Mouse (Mus musculus) forebrain, embryonic 12.5 days (tissue): ENCODE measurements around the gene Obp1a. TPM values are rescaled to one million over a fixed set of nuclear protein-coding genes. Genes with fewer than 3 reads are reported as not detected.

Experiments
- ATAC-seq: fragments of 200-750 bp; cut with Nextera tagmentation; 2 replicates; pipeline ENCODE4 v1.8.0; 2017; ENCODE audit warnings: moderate TSS enrichment; ENCODE audit not compliant: low FRiP score
- H3K27ac ChIP-seq: fragments of 300-500 bp; sonication (generic); 2 replicates; pipeline ENCODE4 v1.5.1; 2016; ENCODE audit warnings: mild to moderate bottlenecking
- H3K27me3 ChIP-seq: fragments of 300-500 bp; sonication (generic); 2 replicates; pipeline ENCODE4 v1.6.1; 2016; ENCODE audit warnings: mild to moderate bottlenecking
- H3K36me3 ChIP-seq: fragments of 300-500 bp; sonication (generic); replicated peaks from 2 replicates; pipeline ENCODE4 v1.6.1; 2016; ENCODE audit warnings: mild to moderate bottlenecking
- H3K4me1 ChIP-seq: fragments of 300-500 bp; sonication (generic); 2 replicates; pipeline ENCODE4 v1.6.1; 2016
- H3K4me2 ChIP-seq: fragments of 300-500 bp; sonication (generic); 2 replicates; pipeline ENCODE4 v1.6.1; 2016; ENCODE audit warnings: mild to moderate bottlenecking, moderate library complexity
- H3K4me3 ChIP-seq: fragments of 300-500 bp; sonication (generic); replicated peaks from 2 replicates; pipeline ENCODE4 v1.5.1; 2016; ENCODE audit warnings: mild to moderate bottlenecking
- H3K9ac ChIP-seq: fragments of 300-500 bp; sonication (generic); 2 replicates; pipeline ENCODE4 v1.6.1; 2016; ENCODE audit warnings: mild to moderate bottlenecking
- H3K9me3 ChIP-seq: fragments of 300-500 bp; sonication (generic); 2 replicates; pipeline ENCODE4 v1.6.1; 2016
- WGBS: fragments of 180-500 bp; shearing (Covaris S2); methylation state at CpG from one replicate; pipeline ENCODE4 v1.1.7; 2016; 5-methylcytosine and 5-hydroxymethylcytosine counted together
- polyA plus RNA-seq: library from polyadenylated mRNA; unstranded; fragments of >200 nt; fragmentation: Nextera tagmentation; extraction: Ambion mirVana; gene quantifications from 2 replicates; pipeline ENCODE4 v1.2.1, GENCODE M21; 2016

The Obp1a gene
- polyA plus RNA-seq = not detected in 2 replicates

DNA sequence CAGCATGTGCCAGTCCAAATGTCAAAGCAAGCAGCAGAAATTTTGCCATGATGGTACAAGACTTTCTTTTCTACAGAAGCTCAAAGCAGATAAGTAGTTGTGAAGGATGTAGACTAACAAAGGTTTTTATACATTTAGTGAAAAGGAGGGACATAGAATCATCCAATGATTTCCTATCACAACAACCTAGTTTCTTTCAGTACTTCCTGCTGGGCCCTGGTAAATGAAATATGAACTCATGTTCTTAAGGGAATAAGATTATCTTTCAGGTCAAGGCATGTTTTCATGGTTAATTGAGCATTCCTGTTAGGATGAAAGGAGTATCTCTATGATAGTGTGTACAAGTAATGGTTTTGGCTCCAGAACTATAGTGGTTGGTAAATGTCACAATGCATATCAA is at the start of gene Obp1a:
Obp1a (minus strand) TSS at position 101 of the 400 bp plus-strand sequence.
- Histone ChIP-seq H3K9me3 (no peaks in the 10 kb centered on the region), H3K4me3 (no peak within 1 kb of the TSS), H3K27me3 (no peaks in the 10 kb centered on the region), H3K9ac (no peak within 1 kb of the TSS), H3K4me1 (no peaks in the 10 kb centered on the region), H3K36me3 (no peaks in the 10 kb centered on the region), H3K27ac (no peak within 1 kb of the TSS), H3K4me2 (no peak within 1 kb of the TSS)
- ATAC-seq = no peak

GRCm38 (mm10) chrX:78125167-78125566 is 34.0 kb upstream of the Obp1a start, which contains the start of gene Gm5938:
Gene Gm5938, plus strand, starts transcription at chrX:78125467.
- ATAC-seq = no peak
- no peaks in the 10 kb centered on the region for H3K4me1 ChIP-seq
- no peaks in the 10 kb centered on the region for H3K36me3 ChIP-seq
- H3K4me2 ChIP-seq = no peak within 1 kb of the TSS
- H3K9me3 ChIP-seq = no peaks in the 10 kb centered on the region
- no peak within 1 kb of the TSS for H3K9ac ChIP-seq
- 74% methylated on average over 1 of the region's 1 CpGs for WGBS
- H3K4me3 ChIP-seq = no peak within 1 kb of the TSS
- no peaks in the 10 kb centered on the region for H3K27me3 ChIP-seq
- H3K27ac ChIP-seq = no peak within 1 kb of the TSS

Other genes starting within 250 kb of the Obp1a start
- not detected in 2 replicates for gene Pbsn, start 237.8 kb downstream of the Obp1a start, polyA plus RNA-seq
- gene Gm14744, start 226.6 kb downstream of the Obp1a start, polyA plus RNA-seq = not detected in 2 replicates
- not detected in 2 replicates for gene 5430402E10Rik, start 166.3 kb downstream of the Obp1a start, polyA plus RNA-seq
- gene Gm5938, start 34.1 kb upstream of the Obp1a start, polyA plus RNA-seq = not detected in 2 replicates
- not detected in 2 replicates for gene Obp1b, start 95.4 kb upstream of the Obp1a start, polyA plus RNA-seq
- not detected in 2 replicates for gene Gm14743, start 154.5 kb upstream of the Obp1a start, polyA plus RNA-seq